Mouse (Mus musculus): ENCODE measurements around the gene Olfr1511. TPM values are rescaled to one million over a fixed set of nuclear protein-coding genes. Genes with fewer than 3 reads are reported as not detected.
"Not testable (repeated sequence)": the region's sequence is repeated elsewhere in the genome, so short reads cannot be mapped to it uniquely, and the experiment has no call there.

The Olfr1511 gene
- polyA plus RNA-seq (2014; fragmentation: Nextera tagmentation; extraction: Ambion mirVana) = not detected in 2 replicates

GRCm38 (mm10) chr14:52397279-52397678, at the start of gene Olfr1511:
TSS of gene Olfr1511 (minus strand) at chr14:52397379.
- WGBS (ENCODE audit: insufficient replicate concordance) = 69% methylated on average over 4 of the region's 4 CpGs
- H3K27me3 ChIP-seq (ENCODE audit: control insufficient read depth, insufficient read depth, low read length) = no peaks in the 10 kb centered on the region

GRCm38 (mm10) chr14:52442690-52443089, 45.5 kb upstream of the Olfr1511 start, which contains the start of gene Olfr1509:
TSS of gene Olfr1509 (plus strand) at chr14:52442990.
- Histone ChIP-seq H3K9me3 (replicated peaks; ENCODE audit: control insufficient read depth, low read length) (no peaks in the 10 kb centered on the region), H3K36me3 (ENCODE audit: control insufficient read depth, insufficient read depth, low read length) (no peaks in the 10 kb centered on the region), H3K27me3 (ENCODE audit: control insufficient read depth, insufficient read depth, low read length) (no peaks in the 10 kb centered on the region), H3K4me1 (ENCODE audit: control insufficient read depth, insufficient read depth, low read length) (no peaks in the 10 kb centered on the region), H3K4me2 (no peak within 1 kb of the TSS), H3K4me3 (ENCODE audit: low read depth, low read length) (no peak within 1 kb of the TSS), H3K27ac (ENCODE audit: low read depth, low read length) (no peak within 1 kb of the TSS), H3K9ac (ENCODE audit: low read depth, low read length) (no peak within 1 kb of the TSS)
- ATAC-seq (replicated peaks; ENCODE audit: insufficient number of reproducible peaks, low FRiP score, low TSS enrichment) = no peak

More at GRCm38 (mm10) chr14:52397279-52397678, at the start of gene Olfr1511:
- no peak within 1 kb of the TSS for H3K27ac ChIP-seq (ENCODE audit: low read depth, low read length)
- no peak for ATAC-seq (replicated peaks; ENCODE audit: insufficient number of reproducible peaks, low FRiP score, low TSS enrichment)
- H3K4me1 ChIP-seq (ENCODE audit: control insufficient read depth, insufficient read depth, low read length) = no peaks in the 10 kb centered on the region
- H3K4me2 ChIP-seq = no peak within 1 kb of the TSS
- H3K36me3 ChIP-seq (ENCODE audit: control insufficient read depth, insufficient read depth, low read length) = no peaks in the 10 kb centered on the region
- H3K9ac ChIP-seq (ENCODE audit: low read depth, low read length) = no peak within 1 kb of the TSS
- no peaks in the 10 kb centered on the region for H3K9me3 ChIP-seq (replicated peaks; ENCODE audit: control insufficient read depth, low read length)
- H3K4me3 ChIP-seq (ENCODE audit: low read depth, low read length) = no peak within 1 kb of the TSS

- Histone ChIP-seq H3K27me3 (ENCODE audit: control insufficient read depth, insufficient read depth, low read length) (no peaks in the 10 kb centered on the region), H3K4me3 (ENCODE audit: low read depth, low read length) (no peak overlapping the region), H3K9ac (ENCODE audit: low read depth, low read length) (no peak overlapping the region), H3K9me3 (replicated peaks; ENCODE audit: control insufficient read depth, low read length) (no peaks in the 10 kb centered on the region), H3K27ac (ENCODE audit: low read depth, low read length) (no peak overlapping the region), H3K4me1 (ENCODE audit: control insufficient read depth, insufficient read depth, low read length) (no peaks in the 10 kb centered on the region), H3K36me3 (ENCODE audit: control insufficient read depth, insufficient read depth, low read length) (no peaks in the 10 kb centered on the region), H3K4me2 (no peak overlapping the region)
- 83% methylated on average over 1 of the region's 1 CpGs for WGBS (ENCODE audit: insufficient replicate concordance)
- no peak for ATAC-seq (replicated peaks; ENCODE audit: insufficient number of reproducible peaks, low FRiP score, low TSS enrichment)
These were observed 30.5 kb upstream of the Olfr1511 start for GRCm38 (mm10) chr14:52427686-52428085.

GRCm38 (mm10) chr14:52414273-52414672, 17.1 kb upstream of the Olfr1511 start, which contains the start of gene Olfr1510:
TSS of gene Olfr1510 (minus strand) at chr14:52414373.
- H3K9me3 ChIP-seq (replicated peaks; ENCODE audit: control insufficient read depth, low read length) = no peaks in the 10 kb centered on the region
- H3K36me3 ChIP-seq (ENCODE audit: control insufficient read depth, insufficient read depth, low read length) = no peaks in the 10 kb centered on the region
- H3K4me3 ChIP-seq (ENCODE audit: low read depth, low read length) = no peak within 1 kb of the TSS
- no peaks in the 10 kb centered on the region for H3K4me1 ChIP-seq (ENCODE audit: control insufficient read depth, insufficient read depth, low read length)
- no peak for ATAC-seq (replicated peaks; ENCODE audit: insufficient number of reproducible peaks, low FRiP score, low TSS enrichment)
- no peaks in the 10 kb centered on the region for H3K27me3 ChIP-seq (ENCODE audit: control insufficient read depth, insufficient read depth, low read length)
- no peak within 1 kb of the TSS for H3K9ac ChIP-seq (ENCODE audit: low read depth, low read length)
- WGBS (ENCODE audit: insufficient replicate concordance) = 72% methylated on average over 3 of the region's 3 CpGs
- H3K4me2 ChIP-seq = no peak within 1 kb of the TSS
- H3K27ac ChIP-seq (ENCODE audit: low read depth, low read length) = no peak within 1 kb of the TSS

GRCm38 (mm10) chr14:52410142-52410919, 13.2 kb upstream of the Olfr1511 start:
- not testable (repeated sequence) for H3K4me1 ChIP-seq (ENCODE audit: control insufficient read depth, insufficient read depth, low read length); H3K9ac ChIP-seq (ENCODE audit: low read depth, low read length); H3K4me2 ChIP-seq; H3K4me3 ChIP-seq (ENCODE audit: low read depth, low read length); H3K27ac ChIP-seq (ENCODE audit: low read depth, low read length); H3K36me3 ChIP-seq (ENCODE audit: control insufficient read depth, insufficient read depth, low read length); H3K9me3 ChIP-seq (replicated peaks; ENCODE audit: control insufficient read depth, low read length); H3K27me3 ChIP-seq (ENCODE audit: control insufficient read depth, insufficient read depth, low read length); ATAC-seq (replicated peaks; ENCODE audit: insufficient number of reproducible peaks, low FRiP score, low TSS enrichment)
- 69% methylated on average over 7 of the region's 10 CpGs for WGBS (ENCODE audit: insufficient replicate concordance)

GRCm38 (mm10) chr14:52390084-52390848, 6.9 kb downstream of the Olfr1511 start:
- not testable (repeated sequence) for H3K9me3 ChIP-seq (replicated peaks; ENCODE audit: control insufficient read depth, low read length); H3K27me3 ChIP-seq (ENCODE audit: control insufficient read depth, insufficient read depth, low read length); ATAC-seq (replicated peaks; ENCODE audit: insufficient number of reproducible peaks, low FRiP score, low TSS enrichment); H3K9ac ChIP-seq (ENCODE audit: low read depth, low read length); H3K36me3 ChIP-seq (ENCODE audit: control insufficient read depth, insufficient read depth, low read length); H3K27ac ChIP-seq (ENCODE audit: low read depth, low read length); H3K4me1 ChIP-seq (ENCODE audit: control insufficient read depth, insufficient read depth, low read length); H3K4me3 ChIP-seq (ENCODE audit: low read depth, low read length); H3K4me2 ChIP-seq
- WGBS (ENCODE audit: insufficient replicate concordance) = 81% methylated on average over 9 of the region's 9 CpGs

- no peak within 1 kb of the TSS for H3K27ac ChIP-seq (ENCODE audit: low read depth, low read length)
- H3K9ac ChIP-seq (ENCODE audit: low read depth, low read length) = no peak within 1 kb of the TSS
- H3K36me3 ChIP-seq (ENCODE audit: control insufficient read depth, insufficient read depth, low read length) = no peaks in the 10 kb centered on the region
- H3K4me2 ChIP-seq = no peak within 1 kb of the TSS
- no peak within 1 kb of the TSS for H3K4me3 ChIP-seq (ENCODE audit: low read depth, low read length)
- H3K27me3 ChIP-seq (ENCODE audit: control insufficient read depth, insufficient read depth, low read length) = no peaks in the 10 kb centered on the region
- WGBS (ENCODE audit: insufficient replicate concordance) = 77% methylated on average over 2 of the region's 2 CpGs
- ATAC-seq (replicated peaks; ENCODE audit: insufficient number of reproducible peaks, low FRiP score, low TSS enrichment) = no peak
- no peaks in the 10 kb centered on the region for H3K4me1 ChIP-seq (ENCODE audit: control insufficient read depth, insufficient read depth, low read length)
- no peaks in the 10 kb centered on the region for H3K9me3 ChIP-seq (replicated peaks; ENCODE audit: control insufficient read depth, low read length)
These were observed 18.1 kb downstream of the Olfr1511 start, which contains the start of gene Olfr1512 for GRCm38 (mm10) chr14:52379068-52379467. TSS of gene Olfr1512 (minus strand) at chr14:52379168.

GRCm38 (mm10) chr14:52368741-52369140, 28.4 kb downstream of the Olfr1511 start:
- no peak overlapping the region for H3K9ac ChIP-seq (ENCODE audit: low read depth, low read length)

More at GRCm38 (mm10) chr14:52368741-52369140, 28.4 kb downstream of the Olfr1511 start:
- Histone ChIP-seq H3K4me2 (no peak overlapping the region), H3K4me1 (ENCODE audit: control insufficient read depth, insufficient read depth, low read length) (no peaks in the 10 kb centered on the region), H3K9me3 (replicated peaks; ENCODE audit: control insufficient read depth, low read length) (no peaks in the 10 kb centered on the region), H3K27ac (ENCODE audit: low read depth, low read length) (no peak overlapping the region), H3K27me3 (ENCODE audit: control insufficient read depth, insufficient read depth, low read length) (no peaks in the 10 kb centered on the region), H3K4me3 (ENCODE audit: low read depth, low read length) (no peak overlapping the region), H3K36me3 (ENCODE audit: control insufficient read depth, insufficient read depth, low read length) (no peaks in the 10 kb centered on the region)
- ATAC-seq (replicated peaks; ENCODE audit: insufficient number of reproducible peaks, low FRiP score, low TSS enrichment) = no peak
- 81% methylated on average over 3 of the region's 3 CpGs for WGBS (ENCODE audit: insufficient replicate concordance)
